In genomic region chr1:75168472-75169464, GRCm38 (mm10) we compare ENCODE assay signal across 8 mouse cellular contexts. TPM values are rescaled to one million over a fixed set of nuclear protein-coding genes. Genes with fewer than 3 reads are reported as not detected.
DNase-seq lines count a peak whose midpoint lies in the region; ATAC-seq and TF ChIP-seq lines count a peak whose summit lies in the region.

Zfand2b (plus strand) TSS chr1:75168646.

- H3K27me3 ChIP-seq in MEL (ENCODE audit: control insufficient read depth in 1 of 2, insufficient read depth in 2 of 2, low read length in 2 of 2) = no peaks in the 10 kb centered on the region
- H3K27me3 ChIP-seq in cerebellum, adult 2 months (ENCODE audit: control insufficient read depth, insufficient read depth, low read length) = no peaks in the 10 kb centered on the region
- no peaks in the 10 kb centered on the region for H3K27me3 ChIP-seq in forebrain, postnatal 0 days (ENCODE audit: insufficient read depth, low read length)
- no peaks in the 10 kb centered on the region for H3K27me3 ChIP-seq in lung, embryonic 15.5 days

- peak within 1 kb of the TSS; percentile 65 for H3K9ac ChIP-seq in MEL (ENCODE audit: control insufficient read depth, low read depth, low read length, poor library complexity, severe bottlenecking)
- H3K9ac ChIP-seq in forebrain, postnatal 0 days = peak within 1 kb of the TSS; percentile 65
- peak within 1 kb of the TSS; percentile 81 for H3K9ac ChIP-seq in lung, embryonic 15.5 days

- no peak for TF ChIP-seq RAD21 in MEL (IDR thresholded peaks at IDR 0.05; ENCODE audit: low read depth, low read length)

- H3K4me3 ChIP-seq in MEL (ENCODE audit: control insufficient read depth in 1 of 2, insufficient read depth in 1 of 2, low read depth in 2 of 2, low read length in 2 of 2) = peak within 1 kb of the TSS; percentile 60 to 84
- peak within 1 kb of the TSS; percentile 80 for H3K4me3 ChIP-seq in cerebellum, adult 2 months (replicated peaks; ENCODE audit: insufficient read depth, low read depth, low read length)
- H3K4me3 ChIP-seq in forebrain, postnatal 0 days (ENCODE audit: low read depth, low read length) = peak within 1 kb of the TSS; percentile 89
- peak within 1 kb of the TSS; percentile 98 for H3K4me3 ChIP-seq in lung, embryonic 15.5 days

- 1% methylated on average over 58 of the region's 59 CpGs for WGBS in cerebellum, adult 2 months
- WGBS in forebrain, postnatal 0 days = 3% methylated on average over 56 of the region's 59 CpGs
- WGBS in lung, embryonic 15.5 days = 2% methylated on average over 57 of the region's 59 CpGs

- no peaks in the 10 kb centered on the region; a peak in 2 of 4 replicates for H3K36me3 ChIP-seq in MEL (ENCODE audit: control insufficient read depth in 1 of 2, insufficient read depth in 2 of 2, low read length in 2 of 2)
- H3K36me3 ChIP-seq in forebrain, postnatal 0 days (ENCODE audit: insufficient read depth) = peaks cover 32% of the 10 kb centered on the region
- H3K36me3 ChIP-seq in lung, embryonic 15.5 days = peaks cover 33% of the 10 kb centered on the region

- peak; percentile 97 for DNase-seq in MEL (ENCODE audit: low read depth, low spot score)
- DNase-seq in cerebellum, adult 2 months = peak; percentile 96 to 98
- peak; percentile 94 for DNase-seq in forebrain, postnatal 0 days
- peak; percentile 98 for DNase-seq in heart, postnatal 4 days
- DNase-seq in layer of hippocampus, adult 8-10 months (ENCODE audit: low spot score in 2 of 2) = peak; percentile 92
- DNase-seq in ovary, adult 18-20 months (ENCODE audit: low spot score) = peak; percentile 95
- peak; percentile 95 for DNase-seq in thymus, postnatal 0 days (ENCODE audit: low spot score)

- TF ChIP-seq EP300 in MEL (IDR thresholded peaks at IDR 0.05; ENCODE audit: low read depth in 1 of 2, low read length in 2 of 2) = no peak

- H3K4me1 ChIP-seq in MEL (ENCODE audit: control insufficient read depth in 1 of 2, insufficient read depth in 2 of 2, low read length in 2 of 2) = peaks cover 0 to 4% of the 10 kb centered on the region in 2 experiments; a peak in 2 of 4 replicates
- no peaks in the 10 kb centered on the region for H3K4me1 ChIP-seq in cerebellum, adult 2 months (ENCODE audit: control insufficient read depth, insufficient read depth, low read length)
- H3K4me1 ChIP-seq in forebrain, postnatal 0 days (ENCODE audit: insufficient read depth) = 0 out of 2 replicates have a peak, but pooled peaks cover 5% of the 10 kb centered on the region
- peaks cover 15% of the 10 kb centered on the region for H3K4me1 ChIP-seq in lung, embryonic 15.5 days

- ATAC-seq in forebrain, postnatal 0 days = peak; percentile 98
- ATAC-seq in lung, embryonic 15.5 days (ENCODE audit: borderline replicate concordance, extremely low read depth, low FRiP score, low TSS enrichment) = peak; percentile 99

- H3K27ac ChIP-seq in MEL (ENCODE audit: control insufficient read depth, low read depth, low read length) = peak within 1 kb of the TSS; percentile 48; the same call in 1 of the 2 replicates
- H3K27ac ChIP-seq in cerebellum, adult 2 months (ENCODE audit: insufficient read depth, low read length) = peak within 1 kb of the TSS; percentile 2; the same call in 1 of the 2 replicates
- peak within 1 kb of the TSS; percentile 82 for H3K27ac ChIP-seq in forebrain, postnatal 0 days (ENCODE audit: low read depth, low read length)
- H3K27ac ChIP-seq in lung, embryonic 15.5 days = peak within 1 kb of the TSS; percentile 94

- H3K9me3 ChIP-seq in MEL (replicated peaks; ENCODE audit: insufficient read depth, low read length) = no peaks in the 10 kb centered on the region
- no peaks in the 10 kb centered on the region for H3K9me3 ChIP-seq in forebrain, postnatal 0 days (ENCODE audit: low read length)
- H3K9me3 ChIP-seq in lung, embryonic 15.5 days = no peaks in the 10 kb centered on the region

- H3K4me2 ChIP-seq in forebrain, postnatal 0 days (ENCODE audit: low read depth) = peak within 1 kb of the TSS; percentile 67
- peak within 1 kb of the TSS; percentile 85 for H3K4me2 ChIP-seq in lung, embryonic 15.5 days

- H3K79me2 ChIP-seq in MEL (ENCODE audit: control insufficient read depth, insufficient read depth, low read length, poor library complexity) = no peaks in the 10 kb centered on the region

- no peak for TF ChIP-seq CTCF in MEL (IDR thresholded peaks at IDR 0.05 in 2 of 3, conservative IDR thresholded peaks at IDR 0.05 in 1 of 3; ENCODE audit: control insufficient read depth in 1 of 3, insufficient read depth in 1 of 3, low read depth in 2 of 3, low read length in 3 of 3, poor library complexity in 1 of 3, severe bottlenecking in 1 of 3)
- no peak for TF ChIP-seq CTCF in cerebellum, adult 2 months (IDR thresholded peaks at IDR 0.05; ENCODE audit: borderline replicate concordance, insufficient read depth, low read depth, low read length)
- no peak for TF ChIP-seq CTCF in forebrain, postnatal 0 days (IDR thresholded peaks at IDR 0.05; ENCODE audit: low read depth)

- TF ChIP-seq POLR2A in MEL (IDR thresholded peaks at IDR 0.05; ENCODE audit: control insufficient read depth in 1 of 2, insufficient read depth in 1 of 2, low read depth in 1 of 2, low read length in 2 of 2, poor library complexity in 1 of 2) = peak; percentile 60 to 80; a peak in 3 of 4 replicates
- TF ChIP-seq POLR2A in cerebellum, adult 2 months (IDR thresholded peaks at IDR 0.05; ENCODE audit: borderline replicate concordance, insufficient read depth, low read length) = peak; percentile 80; the same call in 1 of the 2 replicates

TF ChIP-seq in MEL, 35 proteins besides CTCF, POLR2A, EP300 and RAD21:
- no peak; the same call in 1 of the 2 replicates for TF ChIP-seq E2F4 (IDR thresholded peaks at IDR 0.05; ENCODE audit: borderline replicate concordance, low read depth, low read length)
- peak; percentile 68 for TF ChIP-seq TCF12 (IDR thresholded peaks at IDR 0.05; ENCODE audit: low read depth, low read length)
- no peak for TF ChIP-seq MAFK (IDR thresholded peaks at IDR 0.05; ENCODE audit: borderline replicate concordance, low read depth, low read length)
- peak; percentile 38; the same call in 1 of the 2 replicates for TF ChIP-seq TBP (IDR thresholded peaks at IDR 0.05; ENCODE audit: low read depth, low read length)
- peak; percentile 56 for TF ChIP-seq NELFE (IDR thresholded peaks at IDR 0.05; ENCODE audit: low read depth, low read length)
- TF ChIP-seq BHLHE40 (IDR thresholded peaks at IDR 0.05; ENCODE audit: borderline replicate concordance, low read depth, low read length) = no peak
- peak; percentile 68 for TF ChIP-seq SIN3A (IDR thresholded peaks at IDR 0.05; ENCODE audit: low read length)
- TF ChIP-seq GATA1 (IDR thresholded peaks at IDR 0.05; ENCODE audit: low read depth, low read length) = no peak
- TF ChIP-seq HCFC1 (IDR thresholded peaks at IDR 0.05; ENCODE audit: low read depth, low read length) = peak; percentile 64
- TF ChIP-seq GABPA (IDR thresholded peaks at IDR 0.05; ENCODE audit: low read depth, low read length) = no peak
- TF ChIP-seq ZMIZ1 (IDR thresholded peaks at IDR 0.05; ENCODE audit: low read depth, low read length) = peak; percentile 59; the same call in 1 of the 2 replicates
- no peak for TF ChIP-seq NRF1 (IDR thresholded peaks at IDR 0.05; ENCODE audit: insufficient read depth, low read depth, low read length, poor library complexity, severe bottlenecking)
- no peak for TF ChIP-seq ZKSCAN1 (IDR thresholded peaks at IDR 0.05; ENCODE audit: low read depth, low read length)
- peak; percentile 35; the same call in 1 of the 2 replicates for TF ChIP-seq MAZ (IDR thresholded peaks at IDR 0.05; ENCODE audit: low read depth, low read length)
- TF ChIP-seq MYC (IDR thresholded peaks at IDR 0.05; ENCODE audit: low read depth, low read length) = 0 out of 2 replicates have a peak, but pooled peaks have one; percentile 44
- peak; percentile 52 for TF ChIP-seq MXI1 (IDR thresholded peaks at IDR 0.05; ENCODE audit: low read depth, low read length)
- TF ChIP-seq POLR2AphosphoS2 (IDR thresholded peaks at IDR 0.05; ENCODE audit: low read length) = peak; percentile 45; the same call in 1 of the 2 replicates
- peak; percentile 40; the same call in 1 of the 2 replicates for TF ChIP-seq MAX (IDR thresholded peaks at IDR 0.05; ENCODE audit: low read length)
- peak; percentile 44; the same call in 1 of the 2 replicates for TF ChIP-seq ETS1 (IDR thresholded peaks at IDR 0.05; ENCODE audit: low read depth, low read length)
- peak; percentile 67 for TF ChIP-seq ZNF384 (IDR thresholded peaks at IDR 0.05; ENCODE audit: low read depth, low read length)
- TF ChIP-seq UBTF (IDR thresholded peaks at IDR 0.05; ENCODE audit: borderline replicate concordance, insufficient read depth, low read depth, low read length) = no peak
- no peak for TF ChIP-seq SMC3 (IDR thresholded peaks at IDR 0.05; ENCODE audit: low read depth, low read length)
- no peak for TF ChIP-seq RCOR1 (IDR thresholded peaks at IDR 0.05; ENCODE audit: low read depth, low read length)
- no peak for TF ChIP-seq KAT2A (conservative IDR thresholded peaks at IDR 0.05; ENCODE audit: low read depth, low read length)

RNA-seq across cellular contexts. Expression of gene Zfand2b, which starts in this region (rescaled TPM):
- total RNA-seq in MEL (2012; rRNA removed) = 14.4 and 15.0 TPM in 2 replicates
- 10 to 100 TPM in 1 of 2 experiments, not detected in 1; 18.3 TPM for polyA plus RNA-seq in MEL (2012; ENCODE audit: insufficient read depth in 1 of 2, insufficient read length in 2 of 2, low read depth in 1 of 2, low replicate concordance in 2 of 2, missing spikeins in 1 of 2)
- polyA plus RNA-seq in cerebellum, adult 2 months (2012; rRNA removed) = 58.0 and 61.6 TPM in 2 replicates
- total RNA-seq in forebrain, postnatal 0 days (2014; rRNA removed) = 33.1 and 43.5 TPM in 2 replicates
- 44.9 and 48.4 TPM in 2 replicates for polyA plus RNA-seq in forebrain, postnatal 0 days (2015; fragmentation: Nextera tagmentation; extraction: Ambion mirVana)
- 10 to 100 TPM; 17.3 to 20.6 TPM for total RNA-seq in heart, postnatal 4 days (2021)
- total RNA-seq in layer of hippocampus, adult 8-10 months (2022) = 10 to 100 TPM; 26.5 to 37.4 (median 32.4) TPM
- polyA plus RNA-seq in lung, embryonic 15.5 days (2015; fragmentation: Nextera tagmentation; extraction: Ambion mirVana) = 38.1 and 39.9 TPM in 2 replicates
- 47.8 and 48.6 TPM in 2 replicates for polyA plus RNA-seq in thymus, postnatal 0 days (2015; fragmentation: Nextera tagmentation; extraction: Ambion mirVana)

Comparison
In these comparisons a context has a peak if more than half of its experiments do, and no peak if none do; other contexts are left out.
1. Peak in every context shown above with its lines: DNase-seq, ATAC-seq, H3K4me3 ChIP-seq and H3K27ac ChIP-seq.
2. H3K27ac ChIP-seq: peak in every context shown above with its lines; median percentile 94 in lung, embryonic 15.5 days; 82 in forebrain, postnatal 0 days; 48 in MEL; 2 in cerebellum, adult 2 months.